Mouse (Mus musculus): Measurements from ENCODE around the gene Kdelr3. TPM values are rescaled to one million over a fixed set of nuclear protein-coding genes. Genes with fewer than 3 reads are reported as not detected.

Kdelr3 gene
- total and polyA plus RNA-seq, 2 experiments from 2014 or later, result 5.3 to 5.6 TPM

DNA sequence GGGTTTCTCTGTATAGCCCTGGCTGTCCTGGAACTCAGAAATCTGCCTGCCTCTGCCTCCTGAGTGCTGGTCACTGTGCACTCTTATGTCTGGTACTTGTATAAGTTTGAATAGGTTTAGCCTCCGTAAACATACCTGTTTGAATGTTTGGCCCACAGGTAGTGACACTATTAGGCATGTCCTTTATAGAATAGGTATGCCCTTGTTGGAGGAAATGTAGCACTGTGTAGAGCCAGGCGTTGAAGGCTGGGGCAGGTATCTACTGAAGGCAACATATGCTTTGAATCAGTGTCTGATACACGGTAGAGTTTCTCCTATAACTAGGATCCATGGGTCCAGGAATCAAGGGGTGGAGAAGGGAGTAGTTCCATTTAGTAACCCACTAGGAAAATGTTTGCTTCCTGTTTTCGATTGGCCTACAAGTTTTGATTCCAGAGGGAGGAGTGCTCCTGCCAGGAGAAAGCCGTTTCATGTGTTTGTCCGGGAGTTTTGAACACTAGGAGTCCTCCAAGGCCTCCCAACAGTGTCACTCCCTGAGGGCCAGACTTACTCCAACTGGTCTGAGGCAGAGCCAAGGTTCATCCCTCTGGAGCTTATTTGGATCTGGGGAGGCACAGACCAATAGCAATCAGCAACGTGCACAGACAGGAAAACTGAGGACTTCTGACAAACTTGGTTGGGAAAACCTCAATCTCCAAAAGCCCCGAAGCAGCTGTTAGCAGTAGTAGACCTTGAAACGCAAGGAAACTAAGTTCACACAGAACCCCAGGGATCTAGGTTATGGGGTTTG lies 10.0 kb downstream of the Kdelr3 start:
- Histone ChIP-seq H3K9ac (no peak overlapping the region), H3K4me1 (ENCODE audit: insufficient read depth) (no peaks in the 10 kb centered on the region), H3K4me3 (ENCODE audit: low read depth, low read length) (no peak overlapping the region), H3K9me3 (ENCODE audit: low read length) (no peaks in the 10 kb centered on the region), H3K27me3 (ENCODE audit: insufficient read depth, low read length) (no peaks in the 10 kb centered on the region), H3K27ac (ENCODE audit: low read depth, low read length) (no peak overlapping the region), H3K36me3 (ENCODE audit: insufficient read depth) (peaks cover 43% of the 10 kb centered on the region), H3K4me2 (ENCODE audit: low read depth) (no peak overlapping the region)
- no peak for TF ChIP-seq CTCF (IDR thresholded peaks at IDR 0.05; ENCODE audit: low read depth)
- ATAC-seq (no peak), DNase-seq (no peak)
- WGBS, result 66% methylated on average over 9 of the region's 9 CpGs

DNA sequence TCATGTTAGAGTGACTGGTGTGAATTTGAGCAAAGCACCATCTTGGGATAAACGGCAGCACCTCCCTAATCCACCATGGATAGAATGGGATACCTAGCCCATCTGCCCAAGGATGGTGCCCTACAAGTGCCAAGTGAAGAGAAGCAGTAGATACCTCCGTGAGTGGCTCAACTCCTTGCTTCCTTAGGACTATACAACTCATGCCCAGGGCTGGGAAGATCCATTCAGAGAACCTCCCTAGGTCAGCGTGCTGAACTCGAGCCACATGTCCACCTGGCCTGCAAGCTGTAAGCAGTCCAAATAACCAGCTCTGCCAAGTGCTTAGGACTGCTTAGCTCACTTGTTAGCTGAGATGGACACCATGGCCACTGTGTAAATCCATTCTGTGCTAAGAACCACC lies 11.0 kb downstream of the Kdelr3 start:
- H3K27me3 ChIP-seq (ENCODE audit: insufficient read depth, low read length), result no peaks in the 10 kb centered on the region
- no peak overlapping the region for H3K4me2 ChIP-seq (ENCODE audit: low read depth)
- H3K36me3 ChIP-seq (ENCODE audit: insufficient read depth), result peaks cover 53% of the 10 kb centered on the region
- H3K4me1 ChIP-seq (ENCODE audit: insufficient read depth), result no peaks in the 10 kb centered on the region
- H3K4me3 ChIP-seq (ENCODE audit: low read depth, low read length), result no peak overlapping the region
- ATAC-seq, result peak; percentile 17; the same call in 1 of the 2 replicates
- no peak overlapping the region for H3K9ac ChIP-seq
- WGBS, result 82% methylated on average over 4 of the region's 4 CpGs
- no peak for TF ChIP-seq CTCF (IDR thresholded peaks at IDR 0.05; ENCODE audit: low read depth)
- no peak overlapping the region for H3K27ac ChIP-seq (ENCODE audit: low read depth, low read length)
- DNase-seq, result no peak
- H3K9me3 ChIP-seq (ENCODE audit: low read length), result no peaks in the 10 kb centered on the region

DNA sequence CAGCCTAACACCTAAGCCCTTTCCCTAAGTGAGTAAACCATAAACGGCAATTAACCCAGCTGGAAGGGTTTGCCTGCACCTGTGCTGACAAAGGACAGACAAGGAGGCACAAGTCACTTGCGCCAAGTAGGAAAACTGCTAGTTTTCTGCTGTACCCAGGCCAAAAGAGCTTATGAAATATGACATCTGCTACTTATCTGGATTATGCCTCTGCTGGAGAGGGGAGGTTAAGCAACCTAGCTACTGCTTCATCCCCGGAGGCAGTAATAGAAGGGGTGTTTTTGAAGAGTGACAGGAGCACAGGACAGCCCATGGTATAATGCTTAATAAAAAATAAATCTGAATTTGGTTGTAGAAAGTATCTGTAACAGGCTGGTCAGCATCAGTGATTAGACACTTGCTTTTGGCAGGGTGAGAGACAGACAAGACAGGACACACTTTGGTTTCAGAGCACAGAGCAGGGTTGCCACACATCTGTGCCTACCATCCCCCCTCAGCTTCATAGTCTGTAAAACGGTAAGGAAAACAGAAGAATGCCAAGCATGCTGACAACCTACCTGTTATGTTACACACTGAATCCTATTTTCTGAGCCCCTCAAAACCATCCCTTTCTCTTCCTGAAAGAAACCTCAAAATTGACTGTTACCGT lies 11.9 kb downstream of the Kdelr3 start:
- 70% methylated on average over 5 of the region's 5 CpGs for WGBS
- Histone ChIP-seq H3K4me1 (ENCODE audit: insufficient read depth) (no peaks in the 10 kb centered on the region), H3K27me3 (ENCODE audit: insufficient read depth, low read length) (no peaks in the 10 kb centered on the region), H3K4me2 (ENCODE audit: low read depth) (no peak overlapping the region), H3K9ac (no peak overlapping the region), H3K36me3 (ENCODE audit: insufficient read depth) (peaks cover 61% of the 10 kb centered on the region), H3K4me3 (ENCODE audit: low read depth, low read length) (no peak overlapping the region), H3K9me3 (ENCODE audit: low read length) (no peaks in the 10 kb centered on the region), H3K27ac (ENCODE audit: low read depth, low read length) (no peak overlapping the region)
- TF ChIP-seq CTCF (IDR thresholded peaks at IDR 0.05; ENCODE audit: low read depth), result peak; percentile 36; the same call in 1 of the 2 replicates
- ATAC-seq, result no peak
- DNase-seq, result no peak

DNA sequence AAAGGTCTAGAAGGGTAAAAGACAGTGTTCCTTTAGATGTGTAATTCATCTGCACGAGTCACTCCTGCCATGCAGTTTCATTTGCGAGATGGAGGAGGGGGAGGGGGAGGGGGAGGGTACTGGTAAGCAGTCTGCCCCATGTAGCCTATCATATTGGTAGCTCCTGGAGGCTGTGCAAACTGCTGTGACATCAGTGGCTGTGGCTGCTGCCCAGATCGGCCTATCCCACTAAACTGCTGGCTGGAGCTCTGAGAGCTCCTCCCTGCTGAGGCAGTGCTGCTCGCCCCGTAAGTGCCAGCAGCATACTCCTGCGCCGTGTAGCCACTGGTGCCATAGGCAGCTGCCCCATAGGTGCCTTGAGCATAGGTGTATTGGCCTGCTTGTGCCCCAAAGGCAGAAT lies 13.7 kb downstream of the Kdelr3 start:
- no peak; the same call in 1 of the 2 replicates for ATAC-seq
- H3K4me1 ChIP-seq (ENCODE audit: insufficient read depth), result no peaks in the 10 kb centered on the region
- no peak overlapping the region for H3K9ac ChIP-seq
- TF ChIP-seq CTCF (IDR thresholded peaks at IDR 0.05; ENCODE audit: low read depth), result no peak
- no peak overlapping the region for H3K4me2 ChIP-seq (ENCODE audit: low read depth)
- H3K27ac ChIP-seq (ENCODE audit: low read depth, low read length), result no peak overlapping the region
- no peak for DNase-seq
- H3K4me3 ChIP-seq (ENCODE audit: low read depth, low read length), result no peak overlapping the region
- H3K9me3 ChIP-seq (ENCODE audit: low read length), result no peaks in the 10 kb centered on the region
- WGBS, result 80% methylated on average over 7 of the region's 7 CpGs
- no peaks in the 10 kb centered on the region for H3K27me3 ChIP-seq (ENCODE audit: insufficient read depth, low read length)
- H3K36me3 ChIP-seq (ENCODE audit: insufficient read depth), result peaks cover 76% of the 10 kb centered on the region

DNA sequence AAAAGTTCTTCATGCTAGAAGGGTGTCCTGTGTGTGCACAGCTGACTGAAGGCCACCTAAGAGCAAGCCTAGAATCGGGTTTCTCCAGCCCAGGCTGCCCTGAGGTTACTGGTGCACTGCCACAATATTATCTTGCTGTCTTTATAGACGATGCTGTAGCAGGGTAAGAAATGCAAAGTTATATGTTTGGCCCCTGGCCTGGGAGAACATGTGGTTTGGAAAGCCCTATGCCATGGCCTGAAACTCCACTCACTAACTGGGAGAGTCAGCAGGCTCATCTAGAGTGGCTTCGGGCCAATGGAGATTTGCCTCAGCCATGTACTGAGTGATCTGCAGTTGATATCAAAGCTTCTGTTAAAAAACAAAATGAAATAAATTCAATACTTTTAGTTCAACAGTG lies 17.6 kb downstream of the Kdelr3 start:
- ATAC-seq, result no peak
- no peak for DNase-seq
- no peaks in the 10 kb centered on the region for H3K4me1 ChIP-seq (ENCODE audit: insufficient read depth)
- no peak overlapping the region for H3K27ac ChIP-seq (ENCODE audit: low read depth, low read length)
- H3K36me3 ChIP-seq (ENCODE audit: insufficient read depth), result peaks cover 93% of the 10 kb centered on the region
- no peaks in the 10 kb centered on the region for H3K27me3 ChIP-seq (ENCODE audit: insufficient read depth, low read length)
- H3K4me2 ChIP-seq (ENCODE audit: low read depth), result no peak overlapping the region
- WGBS, result 86% methylated on average over 3 of the region's 3 CpGs
- no peak overlapping the region for H3K9ac ChIP-seq
- no peak for TF ChIP-seq CTCF (IDR thresholded peaks at IDR 0.05; ENCODE audit: low read depth)
- no peak overlapping the region for H3K4me3 ChIP-seq (ENCODE audit: low read depth, low read length)
- H3K9me3 ChIP-seq (ENCODE audit: low read length), result no peaks in the 10 kb centered on the region

DNA sequence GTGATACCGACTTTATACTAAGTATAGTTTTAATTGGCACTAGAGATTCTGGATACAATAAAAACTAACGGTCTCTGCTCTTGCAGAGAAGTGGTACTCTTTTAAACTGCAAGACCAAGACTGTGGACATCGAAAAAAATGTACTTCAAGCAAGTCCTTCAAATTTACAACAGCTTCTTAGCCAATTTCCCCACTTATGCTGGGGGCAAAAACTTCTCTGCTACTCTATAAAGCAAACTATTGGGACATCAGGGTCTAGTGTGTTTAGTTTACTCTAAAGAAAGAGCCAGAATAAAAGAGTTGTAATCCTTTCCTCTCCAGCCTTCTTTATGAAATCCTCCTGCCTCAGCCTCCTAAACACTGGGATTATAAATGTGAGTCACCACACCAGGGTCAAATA lies 27.8 kb downstream of the Kdelr3 start:
- Histone ChIP-seq H3K9me3 (ENCODE audit: low read length) (no peaks in the 10 kb centered on the region), H3K36me3 (ENCODE audit: insufficient read depth) (peaks cover 38% of the 10 kb centered on the region), H3K27ac (ENCODE audit: low read depth, low read length) (no peak overlapping the region), H3K4me1 (ENCODE audit: insufficient read depth) (peaks cover 15% of the 10 kb centered on the region; the same call in 1 of the 2 replicates), H3K27me3 (ENCODE audit: insufficient read depth, low read length) (no peaks in the 10 kb centered on the region), H3K9ac (no peak overlapping the region), H3K4me2 (ENCODE audit: low read depth) (peak overlapping the region; percentile 57; the same call in 1 of the 2 replicates), H3K4me3 (ENCODE audit: low read depth, low read length) (no peak overlapping the region; the same call in 1 of the 2 replicates)
- TF ChIP-seq CTCF (IDR thresholded peaks at IDR 0.05; ENCODE audit: low read depth), result no peak
- ATAC-seq (no peak), DNase-seq (no peak)
- WGBS, result 95% methylated on average over 3 of the region's 3 CpGs

DNA sequence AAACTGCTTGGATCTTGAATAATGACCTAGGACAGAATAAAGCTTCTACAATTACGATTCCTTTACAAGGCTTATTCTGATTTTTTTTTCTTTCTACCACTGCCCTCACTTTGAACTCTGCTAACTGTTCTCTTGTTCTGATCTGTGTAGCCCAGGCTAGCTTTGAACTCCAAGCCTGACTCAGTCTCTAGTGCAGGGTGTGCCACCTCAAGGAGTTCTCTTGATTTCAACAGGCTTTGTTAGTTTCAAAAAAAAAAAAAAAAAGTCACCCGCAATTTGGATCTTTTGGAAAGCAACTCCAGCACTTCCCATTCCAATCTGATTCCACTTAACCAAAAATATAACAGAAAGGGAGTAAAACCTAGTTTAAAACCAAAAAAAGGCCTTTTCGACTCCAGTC lies 29.3 kb downstream of the Kdelr3 start:
- DNase-seq, result no peak
- no peak for ATAC-seq
- no peaks in the 10 kb centered on the region for H3K27me3 ChIP-seq (ENCODE audit: insufficient read depth, low read length)
- H3K9me3 ChIP-seq (ENCODE audit: low read length), result no peaks in the 10 kb centered on the region
- H3K4me1 ChIP-seq (ENCODE audit: insufficient read depth), result peaks cover 15% of the 10 kb centered on the region; the same call in 1 of the 2 replicates
- H3K4me3 ChIP-seq (ENCODE audit: low read depth, low read length), result peak overlapping the region; percentile 77
- peak overlapping the region; percentile 99 for H3K27ac ChIP-seq (ENCODE audit: low read depth, low read length)
- 1% methylated on average over 3 of the region's 3 CpGs for WGBS
- H3K9ac ChIP-seq, result peak overlapping the region; percentile 98
- H3K36me3 ChIP-seq (ENCODE audit: insufficient read depth), result peaks cover 24% of the 10 kb centered on the region
- peak overlapping the region; percentile 57 for H3K4me2 ChIP-seq (ENCODE audit: low read depth)
- no peak for TF ChIP-seq CTCF (IDR thresholded peaks at IDR 0.05; ENCODE audit: low read depth)
